Mouse (Mus musculus) midbrain, embryonic 15.5 days (tissue): Measurements from ENCODE around the gene Defb25. TPM values are rescaled to one million over a fixed set of nuclear protein-coding genes. Genes with fewer than 3 reads are reported as not detected.
"Not testable (repeated sequence)": the region's sequence is repeated elsewhere in the genome, so short reads cannot be mapped to it uniquely, and the experiment has no call there.

Source experiments
- ATAC-seq: fragments of 200-750 bp; cut with Nextera tagmentation; replicated peaks from 2 replicates; pipeline ENCODE4 v1.8.0; 2017; ENCODE audit warnings: moderate TSS enrichment
- H3K27ac ChIP-seq: fragments of 300-500 bp; sonication (generic); 2 replicates; pipeline ENCODE4 v1.5.1; 2015; ENCODE audit warnings: mild to moderate bottlenecking, inconsistent platforms
- H3K27me3 ChIP-seq: fragments of 300-500 bp; sonication (generic); replicated peaks from 2 replicates; pipeline ENCODE4 v1.6.1; 2015; ENCODE audit warnings: inconsistent platforms
- H3K36me3 ChIP-seq: fragments of 300-500 bp; sonication (generic); replicated peaks from 2 replicates; pipeline ENCODE4 v1.6.1; 2015; ENCODE audit warnings: inconsistent platforms
- H3K4me1 ChIP-seq: fragments of 300-500 bp; sonication (generic); 2 replicates; pipeline ENCODE4 v1.6.1; 2015; ENCODE audit warnings: inconsistent platforms
- H3K4me2 ChIP-seq: fragments of 300-500 bp; sonication (generic); 2 replicates; pipeline ENCODE4 v1.6.1; 2015; ENCODE audit warnings: inconsistent platforms, mild to moderate bottlenecking, moderate library complexity
- H3K4me3 ChIP-seq: fragments of 300-500 bp; sonication (generic); 2 replicates; pipeline ENCODE4 v1.5.1; 2015; ENCODE audit warnings: mild to moderate bottlenecking, inconsistent platforms
- H3K9ac ChIP-seq: fragments of 300-500 bp; sonication (generic); 2 replicates; pipeline ENCODE4 v1.6.1; 2015; ENCODE audit warnings: mild to moderate bottlenecking, inconsistent platforms
- H3K9me3 ChIP-seq: fragments of 300-500 bp; sonication (generic); 2 replicates; pipeline ENCODE4 v1.6.1; 2016; ENCODE audit warnings: inconsistent platforms
- WGBS: fragments of 180-500 bp; shearing (Covaris S2); methylation state at CpG from one replicate; pipeline ENCODE4 v1.1.7; 2015; ENCODE audit warnings: mixed read lengths; 5-methylcytosine and 5-hydroxymethylcytosine counted together
- polyA plus RNA-seq: library from polyadenylated mRNA; unstranded; fragments of >200 nt; fragmentation: Nextera tagmentation; extraction: Ambion mirVana; gene quantifications from 2 replicates; pipeline ENCODE4 v1.2.1, GENCODE M21; 2015

Defb25 gene
- not detected in 2 replicates for polyA plus RNA-seq

GRCm38 (mm10) chr2:152622953-152623352, at the start of gene Defb25:
Gene Defb25, minus strand, starts transcription at chr2:152623053.
- peaks cover 24% of the 10 kb centered on the region for H3K4me1 ChIP-seq
- H3K27ac ChIP-seq: no peak within 1 kb of the TSS
- ATAC-seq: no peak
- peaks cover 17% of the 10 kb centered on the region for H3K27me3 ChIP-seq
- WGBS: 87% methylated on average over 7 of the region's 7 CpGs
- H3K9ac ChIP-seq: no peak within 1 kb of the TSS
- no peak within 1 kb of the TSS for H3K4me3 ChIP-seq
- H3K9me3 ChIP-seq: no peaks in the 10 kb centered on the region
- no peaks in the 10 kb centered on the region for H3K36me3 ChIP-seq
- no peak within 1 kb of the TSS for H3K4me2 ChIP-seq

DNA sequence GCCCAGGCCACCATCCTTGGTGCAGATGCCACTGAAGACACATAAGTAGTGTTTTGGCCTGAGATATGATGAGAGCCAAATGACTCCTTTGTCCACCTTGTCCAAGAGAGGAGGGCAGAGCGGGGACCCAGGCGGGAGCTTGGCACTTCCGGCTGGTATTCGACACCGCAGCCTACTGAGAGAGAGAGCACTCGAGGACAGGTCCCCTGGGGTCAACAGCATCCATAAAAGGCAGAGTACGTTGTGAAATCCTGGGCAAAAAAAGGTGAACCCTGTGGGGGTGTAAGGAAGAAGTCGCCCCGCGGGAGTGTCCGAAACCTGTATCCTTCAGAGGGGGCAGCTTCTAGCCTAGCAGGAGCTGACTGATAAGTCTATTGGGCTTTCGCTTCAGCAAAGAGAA, 49.3 kb upstream of the Defb25 start:
- peaks cover 46% of the 10 kb centered on the region for H3K4me1 ChIP-seq
- H3K9me3 ChIP-seq: no peaks in the 10 kb centered on the region
- peak overlapping the region; percentile 93 for H3K4me3 ChIP-seq
- H3K27me3 ChIP-seq: no peaks in the 10 kb centered on the region
- H3K4me2 ChIP-seq: peak overlapping the region; percentile 94
- WGBS: 79% methylated on average over 12 of the region's 12 CpGs
- peaks cover 17% of the 10 kb centered on the region; the same call in 1 of the 2 replicates for H3K36me3 ChIP-seq
- ATAC-seq: no peak
- H3K27ac ChIP-seq: peak overlapping the region; percentile 96; the same call in 1 of the 2 replicates
- H3K9ac ChIP-seq: peak overlapping the region; percentile 87; the same call in 1 of the 2 replicates

- 24% methylated on average over 5 of the region's 5 CpGs for WGBS
- Histone ChIP-seq H3K4me1 (peaks cover 46% of the 10 kb centered on the region), H3K27ac (peak overlapping the region; percentile 96), H3K4me2 (peak overlapping the region; percentile 94), H3K9ac (peak overlapping the region; percentile 87), H3K27me3 (no peaks in the 10 kb centered on the region), H3K9me3 (no peaks in the 10 kb centered on the region), H3K36me3 (peaks cover 12% of the 10 kb centered on the region; the same call in 1 of the 2 replicates), H3K4me3 (peak overlapping the region; percentile 93)
- peak; percentile 24 for ATAC-seq
Observed at GRCm38 (mm10) chr2:152671642-152671999, 48.8 kb upstream of the Defb25 start.

DNA sequence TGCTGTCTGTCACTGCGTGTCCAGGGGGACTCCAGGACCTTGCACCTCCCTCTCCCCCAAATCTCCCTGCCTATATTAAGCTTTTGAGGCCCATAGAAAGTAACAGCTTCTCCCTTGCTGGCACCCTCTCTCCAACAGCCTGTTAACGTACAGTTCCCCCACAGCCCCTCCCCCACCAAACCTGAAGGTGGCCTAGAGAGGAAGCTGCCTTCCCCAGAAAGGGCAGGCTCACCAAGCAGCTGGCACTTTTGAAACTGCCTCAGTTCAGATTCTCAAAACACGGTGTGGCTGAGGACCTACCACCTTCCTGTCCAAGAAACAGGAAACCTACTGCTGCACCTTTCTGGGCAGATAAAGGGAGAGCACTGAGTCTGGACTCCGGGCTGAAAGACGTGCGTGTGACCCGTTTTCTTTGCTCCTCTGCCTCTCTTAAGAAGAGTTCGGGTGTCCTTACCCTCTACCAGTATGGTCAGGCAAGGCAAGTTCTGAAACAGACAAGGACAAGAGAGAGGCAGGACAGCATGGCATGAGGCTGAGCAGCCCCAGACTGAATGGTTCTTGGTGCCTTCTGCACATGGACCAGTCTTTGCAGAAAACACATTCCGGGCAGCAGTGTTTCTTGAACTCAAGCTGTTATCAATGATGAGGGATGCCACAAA, 48.3 kb upstream of the Defb25 start:
- Histone ChIP-seq H3K27ac (peak overlapping the region; percentile 96), H3K27me3 (no peaks in the 10 kb centered on the region), H3K9ac (peak overlapping the region; percentile 87), H3K4me1 (peaks cover 46% of the 10 kb centered on the region), H3K4me3 (peak overlapping the region; percentile 93), H3K4me2 (peak overlapping the region; percentile 94), H3K9me3 (no peaks in the 10 kb centered on the region), H3K36me3 (peaks cover 7% of the 10 kb centered on the region; the same call in 1 of the 2 replicates)
- ATAC-seq: peak; percentile 5
- 52% methylated on average over 9 of the region's 9 CpGs for WGBS

DNA sequence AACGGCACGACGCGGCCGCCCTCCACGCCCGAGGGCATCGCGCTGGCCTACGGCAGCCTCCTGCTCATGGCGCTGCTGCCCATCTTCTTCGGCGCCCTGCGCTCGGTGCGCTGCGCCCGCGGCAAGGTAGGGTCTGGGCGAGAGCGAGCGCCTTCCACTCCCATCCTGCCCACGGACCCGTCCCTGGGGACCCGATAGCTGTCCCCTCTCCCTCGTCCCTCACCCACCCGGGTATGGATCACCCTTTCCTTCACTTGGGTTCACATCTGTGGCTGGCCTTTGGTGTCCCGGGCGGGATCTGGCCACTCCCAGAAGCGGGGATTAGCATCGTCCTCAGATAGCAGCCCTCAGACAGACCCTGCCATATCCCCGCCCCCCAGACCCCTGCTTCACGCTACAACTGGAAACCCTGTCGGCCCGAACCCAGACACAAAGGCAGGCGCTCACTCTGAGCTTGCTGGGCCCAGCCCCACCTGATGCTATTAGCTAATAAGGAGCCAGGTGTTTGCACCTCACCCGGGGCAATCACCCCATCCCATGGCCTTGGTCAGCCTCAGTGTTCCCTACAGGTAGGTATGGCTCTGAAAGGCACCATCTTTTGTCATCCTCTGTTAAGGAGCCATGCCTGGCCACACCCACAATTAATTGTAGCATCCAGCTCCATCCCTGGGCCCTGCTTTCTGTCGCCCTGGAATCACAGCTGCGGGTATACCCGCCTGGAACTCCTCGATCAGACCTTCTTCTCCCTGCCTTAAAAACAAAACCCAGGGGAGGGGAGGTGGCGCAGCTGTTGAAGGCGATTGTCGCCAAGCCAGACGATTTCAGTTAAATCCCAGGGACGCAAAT, 47.0 kb upstream of the Defb25 start:
- no peaks in the 10 kb centered on the region for H3K36me3 ChIP-seq
- no peaks in the 10 kb centered on the region for H3K27me3 ChIP-seq
- peak overlapping the region; percentile 87 for H3K9ac ChIP-seq
- under 1% methylated on average over 45 of the region's 46 CpGs for WGBS
- ATAC-seq: peak; percentile 86
- H3K9me3 ChIP-seq: no peaks in the 10 kb centered on the region
- peak overlapping the region; percentile 94 for H3K4me2 ChIP-seq
- peak overlapping the region; percentile 96 for H3K27ac ChIP-seq
- peaks cover 43% of the 10 kb centered on the region for H3K4me1 ChIP-seq
- H3K4me3 ChIP-seq: peak overlapping the region; percentile 93

DNA sequence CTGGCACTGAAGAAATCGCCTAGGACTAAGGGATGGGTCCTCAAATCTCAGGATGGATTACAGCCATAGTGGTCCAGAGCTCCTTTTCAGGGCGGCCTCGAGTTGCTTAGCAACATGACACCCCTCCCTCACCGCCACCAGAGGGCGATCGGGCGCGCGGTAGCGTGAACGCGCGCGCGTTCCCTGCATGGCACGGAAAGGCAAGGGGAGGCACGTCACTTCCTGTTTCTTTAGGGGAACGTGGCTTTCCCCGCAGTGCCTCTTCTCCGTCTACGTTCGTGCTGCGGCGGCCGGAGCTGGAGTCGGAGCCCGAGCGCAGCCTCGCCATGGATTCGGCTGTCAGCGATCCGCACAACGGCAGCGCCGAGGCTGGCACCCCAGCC, 46.4 kb upstream of the Defb25 start, which contains the start of gene H13:
TSS of gene H13 (plus strand) at position 206 of the 383 bp plus-strand sequence.
- H3K27me3 ChIP-seq: no peaks in the 10 kb centered on the region
- H3K27ac ChIP-seq: peak within 1 kb of the TSS; percentile 96
- H3K4me1 ChIP-seq: peaks cover 38% of the 10 kb centered on the region
- peak within 1 kb of the TSS; percentile 93 for H3K4me3 ChIP-seq
- WGBS: 0% methylated on average over 28 of the region's 35 CpGs
- H3K9ac ChIP-seq: peak within 1 kb of the TSS; percentile 87
- peak within 1 kb of the TSS; percentile 94 for H3K4me2 ChIP-seq
- H3K36me3 ChIP-seq: no peaks in the 10 kb centered on the region
- ATAC-seq: peak; percentile 86
- H3K9me3 ChIP-seq: no peaks in the 10 kb centered on the region

- H3K9ac ChIP-seq, H3K9me3 ChIP-seq, ATAC-seq, H3K27ac ChIP-seq, H3K36me3 ChIP-seq, H3K4me2 ChIP-seq, H3K27me3 ChIP-seq, H3K4me3 ChIP-seq: not testable (repeated sequence)
- peaks cover 11% of the 10 kb centered on the region for H3K4me1 ChIP-seq
- WGBS: 86% methylated on average over 3 of the region's 3 CpGs
Observed at GRCm38 (mm10) chr2:152666191-152666590, 43.3 kb upstream of the Defb25 start.

GRCm38 (mm10) chr2:152661163-152661562, 38.3 kb upstream of the Defb25 start:
- WGBS: 79% methylated on average over 6 of the region's 6 CpGs
- Histone ChIP-seq H3K4me3 (no peak overlapping the region), H3K4me2 (no peak overlapping the region)

GRCm38 (mm10) chr2:152657398-152657797, 34.5 kb upstream of the Defb25 start:
- no peaks in the 10 kb centered on the region for H3K9me3 ChIP-seq
- no peak overlapping the region for H3K27ac ChIP-seq
- no peak for ATAC-seq
- peaks cover 29% of the 10 kb centered on the region for H3K4me1 ChIP-seq
- no peak overlapping the region for H3K9ac ChIP-seq
- 68% methylated on average over 10 of the region's 10 CpGs for WGBS
- H3K4me3 ChIP-seq: no peak overlapping the region
- H3K36me3 ChIP-seq: no peaks in the 10 kb centered on the region
- H3K27me3 ChIP-seq: no peaks in the 10 kb centered on the region
- H3K4me2 ChIP-seq: no peak overlapping the region

More at GRCm38 (mm10) chr2:152661163-152661562, 38.3 kb upstream of the Defb25 start:
- Histone ChIP-seq H3K9ac (no peak overlapping the region), H3K36me3 (no peaks in the 10 kb centered on the region), H3K27ac (no peak overlapping the region), H3K4me1 (no peaks in the 10 kb centered on the region), H3K27me3 (no peaks in the 10 kb centered on the region), H3K9me3 (no peaks in the 10 kb centered on the region)
- no peak for ATAC-seq

DNA sequence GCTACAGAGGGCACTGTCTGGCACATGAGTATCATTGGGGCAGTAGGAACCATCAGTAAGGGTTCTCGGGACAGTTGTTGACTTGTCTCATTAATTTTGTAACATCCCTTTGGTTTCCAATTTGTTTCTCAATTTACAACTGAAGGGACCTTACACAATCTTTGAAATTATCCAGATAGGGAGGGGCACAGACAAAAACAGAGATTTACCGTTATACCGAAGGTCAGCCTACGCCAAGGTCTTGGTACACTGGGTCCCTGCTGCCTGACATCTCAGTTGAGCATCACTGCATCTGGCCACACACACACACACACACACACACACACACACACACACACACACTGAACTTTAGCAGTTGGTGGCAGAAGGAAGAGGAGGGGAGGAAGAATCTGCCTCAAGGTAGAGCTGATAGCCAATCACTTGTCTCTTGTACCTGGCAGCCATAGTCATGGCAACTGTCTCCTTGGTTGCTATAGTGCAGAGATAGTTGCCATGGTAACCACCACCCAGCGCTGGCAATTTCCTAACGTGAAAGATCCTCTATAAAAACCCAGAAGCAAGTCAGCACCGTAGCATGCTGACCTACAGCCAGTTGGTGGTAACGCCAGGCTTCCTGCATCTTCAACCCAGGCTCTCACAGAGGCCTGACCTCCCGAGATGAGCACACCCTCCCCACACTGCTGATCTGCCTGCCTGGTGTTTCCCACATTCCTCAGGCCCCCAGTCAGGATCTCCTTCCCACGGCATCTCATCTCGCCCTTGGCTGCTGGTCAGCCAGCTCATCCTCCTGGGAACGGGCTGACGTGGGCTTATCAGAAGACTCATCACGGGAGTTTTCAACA, 31.2 kb upstream of the Defb25 start:
- peak overlapping the region; percentile 95 for H3K27ac ChIP-seq
- no peaks in the 10 kb centered on the region for H3K9me3 ChIP-seq
- H3K27me3 ChIP-seq: no peaks in the 10 kb centered on the region
- peak overlapping the region; percentile 16; the same call in 1 of the 2 replicates for H3K4me3 ChIP-seq
- peaks cover 29% of the 10 kb centered on the region for H3K4me1 ChIP-seq
- H3K9ac ChIP-seq: peak overlapping the region; percentile 35; the same call in 1 of the 2 replicates
- peak overlapping the region; percentile 46 for H3K4me2 ChIP-seq
- peak; percentile 96 for ATAC-seq
- no peaks in the 10 kb centered on the region for H3K36me3 ChIP-seq
- 26% methylated on average over 14 of the region's 14 CpGs for WGBS

DNA sequence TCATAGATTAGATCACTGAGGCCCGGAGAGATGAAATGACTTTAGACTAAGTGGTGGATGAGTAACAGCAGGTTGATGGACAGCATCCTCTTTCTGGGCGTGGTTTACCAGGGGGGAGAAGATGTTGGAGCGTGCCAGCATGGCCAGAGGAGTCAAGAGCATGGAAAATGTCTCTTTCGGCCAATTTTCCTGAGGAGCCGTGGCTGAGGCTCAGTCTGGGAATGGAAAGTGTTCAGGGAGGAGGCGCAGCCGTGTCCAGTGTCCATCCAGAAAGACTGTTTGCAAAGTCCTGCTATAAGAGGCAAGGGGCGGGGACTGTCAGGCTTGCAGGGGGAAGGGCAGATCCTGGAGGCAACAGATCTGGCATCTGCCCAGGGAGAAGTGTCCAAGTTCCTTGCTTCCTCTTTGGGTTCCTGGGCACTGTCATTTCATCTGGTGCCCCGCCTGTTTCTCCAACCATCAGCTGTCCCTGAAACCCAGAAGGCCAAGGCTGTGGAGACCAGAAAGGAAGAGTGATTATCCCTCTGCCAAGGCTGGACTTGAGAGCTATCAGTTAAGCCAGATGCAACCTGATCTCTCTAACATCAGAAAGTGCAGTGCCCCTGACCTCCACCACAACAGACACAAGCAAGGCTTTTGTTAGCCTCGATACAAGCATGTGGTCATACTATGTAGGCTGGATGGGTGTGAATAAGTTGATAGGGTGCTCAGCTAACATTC, 30.2 kb upstream of the Defb25 start:
- no peak overlapping the region for H3K9ac ChIP-seq
- H3K27ac ChIP-seq: peak overlapping the region; percentile 95; the same call in 1 of the 2 replicates
- H3K27me3 ChIP-seq: no peaks in the 10 kb centered on the region
- H3K9me3 ChIP-seq: no peaks in the 10 kb centered on the region
- H3K4me1 ChIP-seq: peaks cover 29% of the 10 kb centered on the region
- ATAC-seq: no peak
- WGBS: 79% methylated on average over 10 of the region's 10 CpGs
- no peak overlapping the region for H3K4me2 ChIP-seq
- no peaks in the 10 kb centered on the region for H3K36me3 ChIP-seq
- H3K4me3 ChIP-seq: no peak overlapping the region
